Mouse (Mus musculus) stomach, postnatal 0 days (tissue): ENCODE measurements around the gene Edf1.

Experiments used
- CTCF ChIP-seq: IDR thresholded peaks from 2 replicates; pipeline ENCODE4 v1.5.1; 2016; ENCODE audit warnings: antibody characterized with exemption, low read depth, mild to moderate bottlenecking, moderate library complexity
- EP300 ChIP-seq: optimal IDR thresholded peaks from 2 replicates; pipeline ENCODE3; 2016; ENCODE audit warnings: antibody characterized with exemption

GRCm38 (mm10) chr2:25576965-25577891 is 19.6 kb downstream of the Edf1 start:
- no peak for TF ChIP-seq CTCF
- TF ChIP-seq EP300 = no peak
